Mouse (Mus musculus): ENCODE measurements around the gene Phlda1. TPM values are rescaled to one million over a fixed set of nuclear protein-coding genes. Genes with fewer than 3 reads are reported as not detected.

Phlda1 gene
- total and polyA plus RNA-seq, 3 experiments = 2.6 to 43.1 (median 17.4) TPM

DNA sequence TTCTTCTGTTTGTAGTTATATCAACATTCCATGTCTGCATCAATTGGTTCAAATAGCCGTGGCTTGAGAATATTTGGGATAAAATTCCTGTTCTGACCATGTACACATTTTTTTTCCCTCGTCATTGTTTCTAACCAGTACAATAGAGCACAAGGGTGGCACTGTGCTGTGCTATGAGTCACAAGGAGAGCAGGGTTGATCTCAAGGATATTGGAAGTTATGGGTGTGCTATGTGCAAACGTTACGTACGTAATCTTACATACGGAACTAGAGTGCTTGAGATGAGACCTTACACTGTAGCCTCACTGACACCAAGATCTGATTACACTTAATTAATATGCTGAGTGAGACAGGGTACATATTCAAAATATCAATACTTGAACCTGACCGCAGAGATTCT is 21.5 kb downstream of the Phlda1 start:
- peaks cover 53% of the 10 kb centered on the region for H3K27me3 ChIP-seq (ENCODE audit: insufficient read depth, low read length)
- no peak overlapping the region for H3K4me3 ChIP-seq (ENCODE audit: low read depth, low read length)
- DNase-seq (ENCODE audit: low spot score) = no peak
- no peak for TF ChIP-seq POLR2AphosphoS5 (IDR thresholded peaks at IDR 0.05; ENCODE audit: insufficient replicate concordance, low read depth, low read length)
- no peak for TF ChIP-seq TAL1 (conservative IDR thresholded peaks at IDR 0.05; ENCODE audit: low read depth, low read length)
- TF ChIP-seq GATA2 (IDR thresholded peaks at IDR 0.05; ENCODE audit: borderline replicate concordance, low read depth, low read length) = no peak
- no peak for TF ChIP-seq CTCF (IDR thresholded peaks at IDR 0.05; ENCODE audit: low read depth, low read length)
- no peak for TF ChIP-seq GATA1 (IDR thresholded peaks at IDR 0.05; ENCODE audit: borderline replicate concordance, low read length)
- no peaks in the 10 kb centered on the region for H3K36me3 ChIP-seq (replicated peaks)
- no peak for ATAC-seq (ENCODE audit: extremely low read depth, insufficient number of reproducible peaks, low FRiP score, poor library complexity, severe bottlenecking)
- no peaks in the 10 kb centered on the region for H3K9me3 ChIP-seq (replicated peaks)
- H3K4me1 ChIP-seq (ENCODE audit: insufficient read depth, low read depth, low read length) = peaks cover 6% of the 10 kb centered on the region

DNA sequence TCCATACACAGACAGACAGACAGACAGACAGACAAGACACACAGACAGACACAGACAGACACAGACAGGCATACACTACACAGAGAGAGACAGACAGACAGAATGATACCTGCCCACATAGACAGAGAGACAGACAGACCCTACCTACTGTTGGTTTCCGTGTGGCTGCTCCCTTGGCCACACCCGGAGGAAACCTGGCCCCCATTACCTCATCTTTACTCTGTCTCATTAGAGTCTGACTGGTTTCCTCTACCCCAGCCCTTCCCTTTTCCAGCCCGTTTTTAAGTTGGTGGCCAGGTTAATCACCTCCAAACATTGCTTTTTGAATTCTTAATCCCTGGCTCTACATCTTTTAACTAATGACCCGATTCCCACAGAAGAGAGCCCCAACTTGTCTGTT is 22.2 kb downstream of the Phlda1 start:
- TF ChIP-seq POLR2AphosphoS5 (IDR thresholded peaks at IDR 0.05; ENCODE audit: insufficient replicate concordance, low read depth, low read length) (no peak), CTCF (IDR thresholded peaks at IDR 0.05; ENCODE audit: low read depth, low read length) (no peak), TAL1 (conservative IDR thresholded peaks at IDR 0.05; ENCODE audit: low read depth, low read length) (no peak), GATA2 (IDR thresholded peaks at IDR 0.05; ENCODE audit: borderline replicate concordance, low read depth, low read length) (no peak), GATA1 (IDR thresholded peaks at IDR 0.05; ENCODE audit: borderline replicate concordance, low read length) (no peak)
- ATAC-seq (ENCODE audit: extremely low read depth, insufficient number of reproducible peaks, low FRiP score, poor library complexity, severe bottlenecking) = no peak
- H3K9me3 ChIP-seq (replicated peaks) = no peaks in the 10 kb centered on the region

DNA sequence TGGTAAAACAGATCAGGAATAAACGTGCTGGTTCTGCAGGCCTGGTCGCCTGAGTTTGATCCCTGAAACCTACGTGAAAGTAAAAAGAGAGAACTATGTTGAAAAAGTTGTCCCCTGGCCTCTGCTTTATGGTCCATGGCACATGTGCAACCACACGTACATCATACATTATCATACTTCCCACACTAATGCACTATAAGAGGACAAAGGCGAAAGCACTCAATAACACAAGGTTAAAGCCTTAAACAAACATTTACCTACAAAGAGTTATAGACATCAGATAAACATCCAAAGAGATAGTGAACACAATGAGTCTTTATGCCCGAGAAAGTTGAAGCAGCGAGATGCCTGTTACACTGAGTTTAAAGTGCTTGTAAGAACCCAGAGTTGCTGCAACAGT is 24.3 kb downstream of the Phlda1 start:
- Histone ChIP-seq H3K36me3 (replicated peaks) (no peaks in the 10 kb centered on the region), H3K27me3 (ENCODE audit: insufficient read depth, low read length) (peaks cover 38% of the 10 kb centered on the region), H3K9me3 (replicated peaks) (no peaks in the 10 kb centered on the region), H3K4me3 (ENCODE audit: low read depth, low read length) (no peak overlapping the region), H3K4me1 (ENCODE audit: insufficient read depth, low read depth, low read length) (peaks cover 10% of the 10 kb centered on the region)
- no peak for DNase-seq (ENCODE audit: low spot score)
- no peak for ATAC-seq (ENCODE audit: extremely low read depth, insufficient number of reproducible peaks, low FRiP score, poor library complexity, severe bottlenecking)
- TF ChIP-seq CTCF (IDR thresholded peaks at IDR 0.05; ENCODE audit: low read depth, low read length) = no peak
- TF ChIP-seq GATA1 (IDR thresholded peaks at IDR 0.05; ENCODE audit: borderline replicate concordance, low read length) = no peak
- TF ChIP-seq TAL1 (conservative IDR thresholded peaks at IDR 0.05; ENCODE audit: low read depth, low read length) = no peak
- TF ChIP-seq POLR2AphosphoS5 (IDR thresholded peaks at IDR 0.05; ENCODE audit: insufficient replicate concordance, low read depth, low read length) = no peak
- TF ChIP-seq GATA2 (IDR thresholded peaks at IDR 0.05; ENCODE audit: borderline replicate concordance, low read depth, low read length) = no peak

More for the DNA sequence above, 22.2 kb downstream of the Phlda1 start:
- H3K27me3 ChIP-seq (ENCODE audit: insufficient read depth, low read length) = peaks cover 47% of the 10 kb centered on the region
- no peak overlapping the region for H3K4me3 ChIP-seq (ENCODE audit: low read depth, low read length)
- H3K4me1 ChIP-seq (ENCODE audit: insufficient read depth, low read depth, low read length) = peaks cover 6% of the 10 kb centered on the region
- no peaks in the 10 kb centered on the region for H3K36me3 ChIP-seq (replicated peaks)
- no peak for DNase-seq (ENCODE audit: low spot score)

DNA sequence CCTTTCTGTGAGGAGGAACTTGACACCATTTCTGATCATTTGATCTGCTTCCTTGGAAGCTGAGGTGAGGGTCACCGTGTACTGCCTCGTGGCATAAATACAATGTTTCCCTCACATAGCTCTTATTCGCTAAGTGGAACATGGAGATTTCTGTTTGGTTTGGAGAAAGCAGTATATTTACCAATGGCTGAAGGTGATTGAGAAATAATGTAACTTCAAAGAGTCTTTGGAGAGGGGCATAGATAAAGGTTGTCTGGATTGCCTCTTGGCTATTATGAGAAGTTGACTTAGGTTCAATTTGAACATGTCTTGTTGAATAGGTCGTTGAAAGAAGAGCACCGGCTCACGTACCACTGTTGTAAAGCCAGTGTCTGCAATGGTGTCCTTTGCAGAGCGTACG is 28.6 kb downstream of the Phlda1 start:
- peaks cover 5% of the 10 kb centered on the region for H3K4me1 ChIP-seq (ENCODE audit: insufficient read depth, low read depth, low read length)
- ATAC-seq (ENCODE audit: extremely low read depth, insufficient number of reproducible peaks, low FRiP score, poor library complexity, severe bottlenecking) (no peak), DNase-seq (ENCODE audit: low spot score) (no peak)
- H3K4me3 ChIP-seq (ENCODE audit: low read depth, low read length) = no peak overlapping the region
- no peaks in the 10 kb centered on the region for H3K36me3 ChIP-seq (replicated peaks)
- no peaks in the 10 kb centered on the region for H3K9me3 ChIP-seq (replicated peaks)
- TF ChIP-seq POLR2AphosphoS5 (IDR thresholded peaks at IDR 0.05; ENCODE audit: insufficient replicate concordance, low read depth, low read length) (no peak), GATA2 (IDR thresholded peaks at IDR 0.05; ENCODE audit: borderline replicate concordance, low read depth, low read length) (no peak), TAL1 (conservative IDR thresholded peaks at IDR 0.05; ENCODE audit: low read depth, low read length) (no peak), CTCF (IDR thresholded peaks at IDR 0.05; ENCODE audit: low read depth, low read length) (no peak), GATA1 (IDR thresholded peaks at IDR 0.05; ENCODE audit: borderline replicate concordance, low read length) (no peak)
- H3K27me3 ChIP-seq (ENCODE audit: insufficient read depth, low read length) = peaks cover 26% of the 10 kb centered on the region

DNA sequence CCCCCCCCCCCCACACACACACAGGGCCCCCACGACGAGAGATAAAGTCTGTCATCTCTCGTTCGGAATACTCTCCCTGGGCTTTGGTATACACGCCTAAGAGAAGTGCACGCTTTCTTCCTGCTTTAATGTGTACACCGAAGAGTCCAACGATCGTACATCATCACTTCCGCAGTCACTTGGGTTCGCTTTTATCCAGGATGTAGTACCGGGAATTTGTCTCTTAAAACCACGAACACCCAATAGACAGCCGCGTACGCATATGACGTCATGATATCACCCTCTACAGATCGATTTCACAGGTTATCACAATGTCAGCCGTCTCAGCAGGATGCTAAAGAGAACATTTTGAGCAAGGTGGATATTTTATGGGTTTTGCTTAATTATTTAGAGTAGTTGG is 31.3 kb downstream of the Phlda1 start:
- Histone ChIP-seq H3K4me3 (ENCODE audit: low read depth, low read length) (no peak overlapping the region), H3K9me3 (replicated peaks) (no peaks in the 10 kb centered on the region), H3K27me3 (ENCODE audit: insufficient read depth, low read length) (peaks cover 24% of the 10 kb centered on the region), H3K4me1 (ENCODE audit: insufficient read depth, low read depth, low read length) (peaks cover 8% of the 10 kb centered on the region), H3K36me3 (replicated peaks) (no peaks in the 10 kb centered on the region)
- TF ChIP-seq POLR2AphosphoS5 (IDR thresholded peaks at IDR 0.05; ENCODE audit: insufficient replicate concordance, low read depth, low read length) (no peak), TAL1 (conservative IDR thresholded peaks at IDR 0.05; ENCODE audit: low read depth, low read length) (no peak), CTCF (IDR thresholded peaks at IDR 0.05; ENCODE audit: low read depth, low read length) (no peak), GATA2 (IDR thresholded peaks at IDR 0.05; ENCODE audit: borderline replicate concordance, low read depth, low read length) (no peak), GATA1 (IDR thresholded peaks at IDR 0.05; ENCODE audit: borderline replicate concordance, low read length) (no peak)
- ATAC-seq (ENCODE audit: extremely low read depth, insufficient number of reproducible peaks, low FRiP score, poor library complexity, severe bottlenecking) (no peak), DNase-seq (ENCODE audit: low spot score) (no peak)

DNA sequence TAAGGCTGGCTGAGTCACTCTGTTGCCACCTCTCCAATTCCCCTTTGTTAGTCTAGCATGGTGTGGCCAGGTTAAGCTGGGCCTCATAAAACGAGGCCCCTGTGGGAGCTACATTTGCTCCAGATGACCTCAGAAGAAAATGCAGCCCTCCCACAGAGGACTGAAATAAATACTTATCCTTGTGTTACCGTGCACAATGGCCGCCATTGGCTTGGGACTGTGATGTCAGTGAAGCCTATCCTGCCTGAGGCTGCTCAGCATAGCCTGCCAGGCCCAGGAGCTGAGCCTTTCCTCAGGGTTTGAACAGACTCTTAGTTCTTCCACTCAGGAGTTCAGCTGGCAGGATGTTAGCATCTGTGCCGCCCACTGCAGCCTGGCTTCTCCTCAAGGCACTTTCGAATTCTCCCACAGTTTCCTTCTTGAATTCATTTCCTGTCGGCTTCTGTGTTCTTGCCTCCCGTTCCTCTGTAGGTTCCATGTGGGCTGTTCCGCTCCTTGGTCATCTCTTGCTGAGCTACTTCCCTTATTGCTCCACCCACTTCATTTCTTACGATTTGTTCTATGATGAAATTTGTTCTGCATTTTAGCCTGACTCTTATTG is 33.7 kb downstream of the Phlda1 start:
- ATAC-seq (ENCODE audit: extremely low read depth, insufficient number of reproducible peaks, low FRiP score, poor library complexity, severe bottlenecking) (no peak), DNase-seq (ENCODE audit: low spot score) (no peak)
- Histone ChIP-seq H3K36me3 (replicated peaks) (no peaks in the 10 kb centered on the region), H3K9me3 (replicated peaks) (no peaks in the 10 kb centered on the region), H3K27me3 (ENCODE audit: insufficient read depth, low read length) (peaks cover 28% of the 10 kb centered on the region), H3K4me1 (ENCODE audit: insufficient read depth, low read depth, low read length) (peaks cover 11% of the 10 kb centered on the region), H3K4me3 (ENCODE audit: low read depth, low read length) (no peak overlapping the region)
- TF ChIP-seq POLR2AphosphoS5 (IDR thresholded peaks at IDR 0.05; ENCODE audit: insufficient replicate concordance, low read depth, low read length) = no peak
- TF ChIP-seq GATA1 (IDR thresholded peaks at IDR 0.05; ENCODE audit: borderline replicate concordance, low read length) = no peak
- no peak for TF ChIP-seq CTCF (IDR thresholded peaks at IDR 0.05; ENCODE audit: low read depth, low read length)
- TF ChIP-seq GATA2 (IDR thresholded peaks at IDR 0.05; ENCODE audit: borderline replicate concordance, low read depth, low read length) = no peak
- no peak for TF ChIP-seq TAL1 (conservative IDR thresholded peaks at IDR 0.05; ENCODE audit: low read depth, low read length)

Data from G1E (cell line).